Mouse (Mus musculus) erythroblast, adult 5-6 weeks (primary cell): Measurements from ENCODE around the gene Tmem94. TPM values are rescaled to one million over a fixed set of nuclear protein-coding genes. Genes with fewer than 3 reads are reported as not detected.

Source experiments
- ATAC-seq: replicated peaks from 2 replicates; pipeline ENCODE4 v1.8.0; 2016; ENCODE audit warnings: moderate number of reproducible peaks, mild to moderate bottlenecking, moderate TSS enrichment, inconsistent platforms; ENCODE audit not compliant: poor library complexity, low FRiP score, severe bottlenecking
- total RNA-seq, 2 experiments: library from RNA; stranded (forward) in 1 of 2; stranded (reverse) in 1 of 2; fragments of 150-400 nt in 1 of 2; fragments of 200-764, 138-1000 nt in 1 of 2; gene quantifications; 2 replicates each; pipeline versions ENCODE4 v1.2.3 to v1.2.4; 2015 to 2017; ENCODE audit warnings: low replicate concordance in 2 of 2

The Tmem94 gene
- total RNA-seq, 2 experiments from 2014 or later, result 8.5 to 8.7 TPM

DNA sequence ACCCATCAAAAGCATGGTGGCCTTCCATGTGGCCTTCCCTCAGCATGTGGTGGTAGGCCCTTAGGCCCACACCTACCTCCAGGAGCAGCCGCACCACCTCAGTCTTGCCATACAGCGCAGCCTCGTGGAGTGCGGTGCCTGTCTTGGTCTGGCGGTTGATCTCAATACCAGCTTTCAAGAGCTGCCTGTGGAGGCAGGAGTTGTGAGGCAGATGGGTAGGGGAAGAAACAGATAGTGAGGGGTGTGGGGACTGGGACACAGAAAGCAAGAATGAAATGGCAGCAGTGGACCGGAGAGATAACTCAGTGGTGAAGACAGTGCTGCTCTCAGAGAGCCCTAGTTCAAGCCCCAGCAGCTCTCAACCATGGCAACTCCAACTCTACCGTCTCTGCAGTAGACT is 39.8 kb downstream of the Tmem94 start:
- peak; percentile 81 for ATAC-seq

DNA sequence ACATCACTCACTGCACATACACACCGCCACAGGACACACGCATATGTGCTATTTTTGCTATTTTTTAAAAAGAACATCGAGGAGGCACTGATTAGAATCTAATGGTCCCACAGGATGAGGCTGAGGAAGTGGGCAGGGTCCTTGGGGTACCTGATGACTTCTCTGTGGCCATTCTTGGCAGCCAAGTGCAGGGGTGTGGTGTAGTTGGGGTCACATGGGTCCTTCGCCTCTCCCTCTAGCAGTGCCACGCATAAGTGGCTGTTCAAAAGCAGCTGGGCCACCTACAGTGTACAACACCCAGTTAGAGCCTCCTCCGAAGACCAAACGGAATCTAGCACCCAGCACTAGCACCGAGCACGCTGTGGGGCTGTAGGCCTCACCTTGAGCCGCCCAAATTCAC is 40.9 kb downstream of the Tmem94 start:
- ATAC-seq, result no peak

DNA sequence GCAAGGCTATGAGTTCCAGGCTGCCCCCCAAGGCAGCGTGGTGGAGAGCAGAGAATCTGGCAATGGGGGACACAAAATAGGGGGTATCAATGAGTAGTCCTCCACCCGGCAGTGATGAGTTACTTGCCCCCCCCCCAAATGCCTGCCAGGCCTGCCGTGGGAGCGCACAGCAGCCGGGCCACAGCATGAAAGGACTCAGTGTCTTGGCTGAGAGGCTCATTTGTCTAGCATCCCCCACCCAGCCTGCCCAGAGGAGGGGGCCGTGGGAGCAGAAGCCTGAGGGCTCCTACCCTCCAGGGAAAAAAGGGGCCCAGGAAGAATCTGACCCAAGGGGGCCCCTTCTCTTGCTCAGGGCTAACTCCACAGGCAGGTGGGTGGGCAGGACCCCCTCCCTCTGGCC is 42.1 kb downstream of the Tmem94 start:
- ATAC-seq, result no peak

DNA sequence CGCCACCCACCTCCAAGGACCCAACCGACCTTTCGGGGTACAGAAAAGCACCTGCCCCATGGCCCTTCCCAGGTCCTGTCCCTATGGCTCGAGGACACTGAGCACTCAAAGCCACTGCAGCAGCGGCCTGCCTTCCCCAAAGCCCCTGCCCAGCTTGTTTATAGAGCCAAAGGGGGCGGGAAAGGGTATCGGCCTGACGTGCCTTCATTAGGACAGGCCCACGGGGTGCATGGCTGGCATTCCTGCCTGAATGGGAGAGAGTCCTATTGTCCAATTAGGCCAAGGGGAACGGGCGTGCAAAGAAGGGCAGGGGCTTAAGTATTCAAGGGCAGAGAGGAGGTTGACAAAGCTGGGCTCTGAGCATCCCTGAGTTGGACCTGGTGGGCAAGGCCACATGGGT is 42.7 kb downstream of the Tmem94 start:
- no peak for ATAC-seq

DNA sequence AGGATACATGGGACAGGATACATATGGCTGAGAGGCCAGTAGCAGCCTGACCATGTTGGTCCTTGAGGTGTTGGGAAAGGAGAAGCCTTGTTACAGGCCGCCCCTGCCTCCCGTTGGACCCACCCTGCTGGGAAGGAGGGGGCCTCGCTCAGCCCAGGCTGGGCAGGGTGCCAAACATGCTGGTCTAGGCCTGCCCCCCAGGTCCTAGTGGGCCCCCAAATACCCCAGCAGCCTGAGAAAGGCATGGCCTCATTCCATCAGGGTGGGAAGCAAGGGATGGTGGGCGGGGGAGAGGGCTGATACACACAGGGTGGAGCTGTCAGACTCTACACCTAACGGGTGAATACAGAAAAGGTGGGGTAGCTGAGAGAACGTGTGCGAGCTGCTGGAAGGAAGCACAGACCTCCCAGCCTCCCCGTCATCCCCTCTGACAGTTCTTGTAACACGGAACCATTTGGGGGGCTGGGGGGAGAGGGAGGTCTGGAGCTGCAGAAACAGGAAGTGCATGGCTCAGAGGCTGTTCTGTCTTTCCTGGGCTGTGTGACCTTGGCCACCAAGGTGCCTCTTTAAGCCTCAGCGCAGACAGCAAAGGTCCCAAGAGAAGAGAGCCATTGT is 43.6 kb downstream of the Tmem94 start:
- ATAC-seq, result no peak

DNA sequence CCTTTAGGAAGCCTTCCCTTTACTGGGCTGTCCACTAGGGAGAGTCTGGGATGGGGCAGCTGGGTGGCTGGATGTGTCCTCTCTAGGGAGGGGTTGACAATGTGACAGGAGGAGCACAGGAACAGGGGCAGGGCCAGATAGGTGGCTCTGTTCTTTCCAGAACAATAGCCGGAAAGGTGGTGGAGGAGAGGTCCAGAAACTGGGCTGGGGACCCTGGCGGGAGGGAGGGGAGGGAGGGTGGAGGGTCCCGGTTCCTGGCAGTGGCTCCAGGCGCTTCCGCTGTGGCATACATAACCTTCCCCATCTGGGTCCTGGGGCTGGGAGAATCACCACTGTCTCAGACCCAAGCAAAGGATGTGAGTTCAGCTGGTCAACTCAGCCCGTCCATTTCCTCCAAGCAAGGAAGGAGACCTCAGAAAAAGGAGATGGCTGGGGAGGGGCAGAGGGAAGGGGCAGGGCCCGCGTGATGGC is 44.1 kb downstream of the Tmem94 start:
- no peak for ATAC-seq

DNA sequence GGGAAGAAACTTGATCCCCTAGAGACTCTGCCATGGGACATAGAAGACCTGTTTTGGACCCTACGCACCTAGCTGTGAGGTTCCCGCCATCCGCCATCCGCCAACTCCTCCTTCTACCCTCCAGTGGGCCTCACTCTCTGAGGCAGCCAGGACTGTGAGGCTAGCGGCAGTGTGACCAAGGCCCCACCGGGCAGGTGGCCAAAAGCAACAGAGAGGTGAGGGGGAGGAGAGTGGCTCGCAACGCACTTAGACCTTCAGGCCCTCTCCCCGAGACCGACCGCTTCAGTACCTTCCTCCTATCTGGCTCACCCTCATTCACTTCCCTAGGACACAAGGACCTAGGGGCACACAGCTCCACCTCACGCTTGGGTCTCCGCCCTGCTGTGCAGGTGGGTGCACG is 45.1 kb downstream of the Tmem94 start:
- no peak for ATAC-seq

DNA sequence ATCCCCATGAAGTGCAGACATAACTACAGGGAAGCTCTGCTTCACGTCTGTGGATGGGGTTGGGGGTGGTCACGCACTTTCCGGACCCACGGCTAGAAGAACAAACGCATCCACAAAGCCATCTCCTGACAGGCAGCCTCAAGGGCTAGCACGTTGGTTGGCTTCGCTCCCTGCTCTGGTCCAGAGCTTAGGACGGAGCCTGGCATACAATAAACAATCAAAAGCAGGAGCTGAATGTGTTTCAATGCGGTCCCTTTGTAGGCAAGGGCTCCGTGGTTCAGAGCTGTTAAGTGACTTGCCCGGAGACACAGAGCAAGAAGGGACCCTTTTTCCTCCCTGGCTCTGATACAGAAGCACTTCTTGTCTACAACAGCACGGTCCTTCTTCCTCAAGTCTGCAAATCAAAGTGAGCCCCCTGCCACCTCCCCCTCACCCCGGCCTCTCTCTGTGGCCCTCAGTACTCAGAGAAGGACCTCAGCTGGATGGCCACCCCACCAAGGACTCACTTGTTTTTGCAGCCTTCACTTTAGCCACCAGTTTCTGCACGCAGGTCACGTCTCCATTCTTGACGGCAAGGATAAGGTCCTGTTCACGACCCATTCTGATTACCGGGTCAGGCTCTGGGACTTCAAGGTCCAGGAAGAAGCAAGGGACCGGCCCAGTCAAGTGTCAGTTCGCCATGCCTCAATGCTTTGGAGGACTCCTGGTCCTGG is 46.3 kb downstream of the Tmem94 start:
- no peak for ATAC-seq

DNA sequence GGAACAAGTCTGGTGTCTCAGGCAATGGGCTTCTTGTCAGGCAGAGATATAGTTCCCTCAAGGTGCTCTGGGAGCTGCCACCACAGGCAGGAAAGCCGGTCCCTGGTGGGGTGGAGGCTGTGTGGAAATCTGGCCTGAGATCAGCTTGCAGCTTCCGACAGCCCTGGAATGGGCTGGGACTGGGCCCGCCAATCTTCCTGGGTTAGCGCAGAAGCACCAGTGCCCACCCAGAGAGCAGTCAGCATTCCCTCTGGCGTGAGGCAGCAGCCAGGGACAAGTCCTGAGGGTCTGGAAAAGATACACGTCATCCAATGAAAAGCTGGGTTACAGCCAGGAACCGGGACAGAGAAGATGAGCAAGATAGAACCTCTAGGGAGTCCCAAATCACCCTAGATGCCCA is 46.9 kb downstream of the Tmem94 start:
- ATAC-seq, result no peak

DNA sequence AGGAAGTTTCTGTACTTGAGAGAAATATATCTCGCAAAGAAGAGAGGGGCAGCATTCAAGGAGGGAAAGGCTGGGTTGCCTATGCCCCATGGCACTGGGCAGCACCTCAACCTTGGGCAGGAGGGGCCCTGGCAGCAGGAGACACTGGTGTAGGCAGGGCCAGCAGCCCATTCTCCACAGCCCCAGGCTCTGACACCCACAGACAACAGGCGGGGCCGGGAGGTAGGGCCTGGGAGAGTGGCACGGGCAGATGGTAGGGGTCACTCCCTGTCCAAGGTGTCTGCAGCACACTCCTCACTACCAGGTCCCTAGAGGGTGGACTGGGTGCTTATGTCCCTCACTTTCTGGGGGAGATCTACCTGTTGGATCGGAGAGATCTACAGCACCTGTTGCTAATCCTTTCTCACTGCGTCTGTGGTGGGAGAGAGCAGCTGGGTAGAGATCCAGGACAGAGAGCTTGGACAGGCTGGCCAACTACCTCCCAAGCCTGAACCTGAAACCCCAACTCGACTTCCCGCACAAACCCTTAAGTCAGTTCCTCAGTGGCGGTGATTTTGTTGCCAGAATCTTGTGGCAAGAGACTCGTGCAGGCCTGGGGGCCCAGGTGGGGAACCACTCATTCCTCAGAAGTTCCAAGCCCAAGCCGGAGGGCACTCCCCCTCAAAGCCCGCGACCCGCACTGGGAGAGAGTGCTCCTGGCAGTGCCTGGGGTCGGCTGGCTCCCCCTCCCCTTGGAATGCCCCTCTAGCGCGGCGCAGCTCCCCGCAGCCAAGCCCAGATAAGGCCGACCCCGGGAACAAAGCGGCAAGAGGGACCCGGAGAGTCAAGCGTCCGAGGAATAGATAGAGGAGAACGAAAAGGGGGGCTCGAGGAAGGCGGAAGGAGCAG is 47.5 kb downstream of the Tmem94 start:
- 0 out of 2 replicates have a peak, but pooled peaks have one; percentile 1 for ATAC-seq

DNA sequence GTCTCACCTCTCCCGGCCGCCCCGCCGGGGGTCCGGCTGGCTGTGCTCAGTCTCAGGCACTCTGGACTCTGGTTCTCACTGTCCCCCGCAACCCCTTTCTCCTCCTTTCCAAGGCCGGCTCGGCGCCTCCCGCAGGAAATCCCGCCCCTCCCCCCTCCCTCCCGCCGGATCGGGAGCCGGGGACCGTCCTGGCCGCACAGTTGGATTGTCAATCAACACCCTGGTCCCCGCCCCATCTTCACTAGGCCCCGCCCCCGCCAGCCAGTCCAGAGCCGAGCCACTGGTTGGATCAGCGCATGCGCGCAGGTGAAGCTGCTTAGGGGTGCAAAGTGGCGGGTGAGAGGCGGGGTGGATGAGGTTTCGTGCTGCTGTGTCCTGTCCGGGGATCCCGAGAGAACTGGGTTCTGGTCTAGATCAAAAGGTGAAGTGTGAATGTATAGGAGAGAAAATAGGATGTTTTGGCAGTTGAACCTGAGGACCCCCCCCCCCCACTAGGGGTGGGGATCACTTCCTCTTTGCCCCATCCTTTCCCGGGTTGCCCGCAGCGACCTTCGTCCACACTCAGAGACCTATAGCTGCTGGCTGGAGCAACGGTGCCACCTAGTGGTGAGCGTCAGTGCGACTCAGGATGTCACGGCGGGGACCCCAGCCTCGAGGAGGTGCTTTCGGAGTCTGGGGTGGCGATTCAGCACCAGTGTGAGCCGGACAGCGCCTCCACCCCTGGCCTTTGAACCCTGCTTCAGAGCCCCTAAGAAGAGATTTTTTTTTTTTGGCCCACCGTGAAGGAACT is 48.5 kb downstream of the Tmem94 start, which contains the start of gene Caskin2:
TSS of gene Caskin2 (minus strand) at position 133 of the 790 bp plus-strand sequence.
- ATAC-seq, result peak; percentile 78

DNA sequence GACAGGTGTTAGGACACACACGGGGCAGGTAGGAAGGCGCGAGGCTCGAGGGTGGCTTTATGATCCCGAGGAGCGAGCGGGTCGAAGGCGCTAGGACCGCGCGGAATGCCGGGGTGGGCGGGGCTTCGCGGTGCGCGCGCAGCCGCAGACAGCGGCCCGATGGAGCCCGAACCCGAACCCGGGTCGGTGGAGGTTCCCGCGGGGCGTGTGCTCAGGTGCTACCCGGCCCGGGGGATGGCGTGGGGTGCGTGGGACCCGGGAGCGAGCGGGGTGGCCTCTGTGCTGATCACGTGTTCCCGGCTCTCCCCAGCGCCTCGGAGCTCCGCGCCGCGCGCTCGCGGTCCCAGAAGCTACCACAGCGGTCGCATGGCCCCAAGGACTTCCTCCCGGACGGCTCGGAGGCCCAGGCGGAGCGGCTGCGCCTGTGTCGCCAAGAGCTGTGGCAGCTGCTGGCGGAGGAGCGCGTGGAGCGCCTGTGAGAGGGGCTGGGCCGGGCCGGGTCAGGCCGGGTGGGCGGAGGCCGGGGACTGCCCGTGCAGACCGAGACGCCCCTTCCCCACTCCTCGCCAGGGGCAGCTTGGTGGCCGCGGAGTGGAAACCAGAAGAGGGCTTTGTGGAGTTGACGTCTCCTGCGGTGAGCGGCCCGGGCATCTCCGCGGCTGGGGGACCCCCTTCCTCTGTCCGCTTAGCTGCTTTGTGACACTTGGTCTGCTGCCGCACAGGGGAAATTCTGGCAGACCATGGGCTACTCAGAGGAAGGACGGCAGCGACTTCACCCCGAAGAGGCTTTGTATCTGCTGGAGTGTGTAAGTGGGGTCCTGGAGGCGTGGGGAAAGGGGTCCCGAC is 49.6 kb downstream of the Tmem94 start, which contains the start of gene Tsen54:
TSS of gene Tsen54 (plus strand) at position 120 of the 846 bp plus-strand sequence.
- ATAC-seq, result peak; percentile 65

DNA sequence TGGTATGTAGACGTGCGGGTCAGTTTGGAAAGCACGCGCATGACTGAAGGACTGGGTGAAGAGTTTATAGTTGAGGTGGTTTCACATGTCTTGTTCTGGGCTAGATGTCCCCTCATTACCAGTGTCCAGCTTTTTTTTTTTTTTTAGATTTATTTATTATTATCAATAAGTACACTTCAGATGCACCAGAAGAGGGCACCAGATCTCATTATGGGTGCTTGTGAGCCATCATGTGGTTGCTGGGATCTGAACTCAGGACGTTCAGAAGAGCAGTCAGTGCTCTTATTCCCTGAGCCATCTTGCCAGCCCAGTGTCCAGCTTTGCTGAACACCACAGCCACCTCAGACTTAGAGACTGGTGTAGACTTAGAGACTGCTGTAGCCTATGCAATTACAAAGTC is 52.1 kb downstream of the Tmem94 start:
- ATAC-seq, result no peak

DNA sequence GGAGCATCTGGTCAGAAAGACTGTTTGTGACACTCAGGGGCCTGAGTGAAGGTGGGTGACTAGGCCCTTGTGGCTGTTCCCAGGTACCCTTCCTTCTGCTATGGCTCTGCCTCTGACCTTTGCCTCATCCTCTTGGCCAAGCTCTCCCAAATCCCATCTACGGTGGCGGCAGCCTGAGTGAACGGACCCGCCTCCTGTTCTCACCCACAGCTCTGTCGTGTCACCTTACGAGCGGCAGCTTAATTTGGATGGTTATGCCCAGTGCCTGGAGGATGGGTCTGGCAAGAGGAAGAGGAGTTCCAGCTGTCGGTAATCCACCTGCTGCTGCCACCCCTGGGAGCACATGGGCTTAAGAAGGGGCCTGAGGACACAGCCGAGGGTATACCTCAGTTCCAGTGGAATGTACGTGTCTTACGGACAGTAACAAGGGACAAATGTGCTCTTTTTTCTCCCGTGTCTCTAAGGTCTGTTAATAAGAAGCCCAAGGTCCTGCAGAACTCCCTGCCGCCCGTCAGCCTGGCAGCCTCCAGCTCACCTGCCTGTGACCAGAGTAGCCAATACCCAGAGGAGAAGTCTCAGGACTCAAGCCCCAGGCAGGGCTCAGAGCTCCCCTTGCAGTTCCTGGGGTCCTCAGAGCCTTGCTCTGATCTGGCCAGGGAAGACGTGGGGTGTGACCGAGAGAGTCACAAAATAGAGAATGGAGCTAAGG is 54.8 kb downstream of the Tmem94 start:
- no peak for ATAC-seq

DNA sequence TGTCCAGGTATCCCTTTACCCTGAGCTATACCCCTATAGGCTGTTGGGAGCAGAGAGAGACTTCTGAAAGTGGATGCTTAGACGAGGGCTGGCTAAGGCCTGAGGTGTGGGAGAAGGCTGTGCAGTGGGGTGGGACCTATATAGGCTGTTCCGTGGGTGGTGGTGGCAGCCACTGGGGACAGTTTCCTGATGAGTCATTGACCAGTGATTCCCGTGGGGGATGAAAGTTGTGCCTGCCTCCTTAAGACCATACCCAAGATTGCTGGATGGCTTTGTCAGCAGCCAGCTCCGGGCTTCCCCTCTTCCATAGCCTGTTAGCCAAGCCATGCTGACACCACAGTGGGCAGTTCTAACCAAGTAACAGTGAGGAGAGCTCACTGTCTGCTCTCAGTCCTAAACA is 55.8 kb downstream of the Tmem94 start:
- no peak for ATAC-seq

DNA sequence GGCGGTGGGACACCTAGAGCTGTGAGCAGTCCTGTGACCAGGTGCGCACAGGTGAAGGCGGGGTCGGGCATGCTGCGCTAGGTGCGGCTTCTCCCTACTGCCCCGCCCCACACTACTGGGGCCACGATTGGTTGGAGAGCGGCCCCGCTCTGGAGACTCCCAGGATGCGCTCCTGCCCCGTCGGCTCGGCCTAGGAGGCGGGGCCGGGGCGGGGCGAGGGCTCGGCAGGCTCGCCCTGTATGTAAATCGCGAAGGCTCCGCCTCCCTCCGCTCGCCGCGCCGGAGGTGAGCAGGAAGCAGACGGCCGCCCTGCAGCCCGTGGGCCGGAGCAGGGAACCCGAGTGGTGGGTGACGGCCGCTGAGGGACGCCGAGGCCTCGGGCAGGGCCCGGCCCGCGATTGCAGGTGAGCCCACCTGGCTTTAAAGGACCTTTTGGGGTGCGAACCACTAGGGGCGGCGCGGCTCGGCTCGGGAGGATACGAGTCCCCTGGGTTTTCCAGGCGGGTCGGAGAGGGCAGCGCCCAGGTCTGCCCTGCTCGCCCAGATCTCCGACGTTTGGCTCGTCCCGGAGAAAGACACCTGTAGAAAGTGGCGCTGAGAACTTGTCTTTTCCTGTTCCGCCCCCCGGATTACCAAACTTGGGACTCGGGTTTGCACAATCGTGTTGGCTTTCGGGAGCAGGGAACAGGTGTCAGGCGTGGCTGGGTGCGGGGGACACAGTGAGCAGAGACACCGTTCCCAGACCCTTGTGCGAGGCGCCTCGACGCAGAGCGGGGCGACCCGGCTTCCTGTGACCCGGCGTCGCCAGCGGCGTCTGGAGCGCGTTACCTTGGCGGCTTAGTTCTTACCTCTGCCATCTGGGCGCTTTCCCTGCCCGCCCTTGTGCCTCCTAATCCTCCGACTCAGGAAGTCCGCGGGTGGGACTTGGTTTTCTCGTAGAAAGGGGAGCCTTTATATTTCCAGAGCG is 58.8 kb downstream of the Tmem94 start, which contains the start of gene Llgl2:
TSS of gene Llgl2 (plus strand) at position 276 of the 967 bp plus-strand sequence.
- ATAC-seq, result peak; percentile 92

DNA sequence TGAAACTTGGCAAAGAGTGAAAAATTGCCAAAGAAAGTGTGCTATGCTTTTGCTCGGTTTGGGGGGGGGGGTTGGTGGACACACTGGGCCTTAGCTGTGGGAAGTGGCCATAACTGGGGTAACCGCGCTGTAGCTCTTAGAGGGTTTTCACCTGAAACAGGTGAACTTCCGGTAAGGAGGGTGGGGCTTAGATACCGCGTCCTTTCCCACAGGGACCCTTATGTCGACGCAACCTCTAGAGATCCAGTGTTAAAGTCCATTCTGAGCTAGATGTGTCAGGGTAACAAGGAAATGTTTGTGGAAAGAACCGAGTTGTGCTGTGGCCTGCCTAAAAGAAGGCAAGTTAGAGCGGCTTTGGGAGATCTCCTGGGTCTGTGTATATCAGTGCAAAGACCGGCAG is 59.6 kb downstream of the Tmem94 start:
- ATAC-seq, result no peak
